Mouse (Mus musculus): ENCODE measurements around the gene Csn1s2a. TPM values are rescaled to one million over a fixed set of nuclear protein-coding genes. Genes with fewer than 3 reads are reported as not detected.

The Csn1s2a gene
- polyA plus RNA-seq, 1 experiment from 2014 or later: not detected

Other genes starting within 250 kb of the Csn1s2a start
- not detected in 2 replicates for gene Sult1b1, start 236.4 kb upstream of the Csn1s2a start, polyA plus RNA-seq (2015; fragmentation: Nextera tagmentation; extraction: Ambion mirVana)
- 0.50 TPM in 1 of 2 replicates, not detected in the other for gene Sult1d1, start 205.5 kb upstream of the Csn1s2a start, polyA plus RNA-seq (2015; fragmentation: Nextera tagmentation; extraction: Ambion mirVana)
- not detected in 2 replicates for gene Sult1e1, start 183.0 kb upstream of the Csn1s2a start, polyA plus RNA-seq (2015; fragmentation: Nextera tagmentation; extraction: Ambion mirVana)
- gene Csn1s1, start 108.4 kb upstream of the Csn1s2a start, polyA plus RNA-seq (2015; fragmentation: Nextera tagmentation; extraction: Ambion mirVana): not detected in 2 replicates
- not detected in 2 replicates for gene Csn2, start 74.9 kb upstream of the Csn1s2a start, polyA plus RNA-seq (2015; fragmentation: Nextera tagmentation; extraction: Ambion mirVana)
- not detected in 2 replicates for gene Csn1s2b, start 33.5 kb downstream of the Csn1s2a start, polyA plus RNA-seq (2015; fragmentation: Nextera tagmentation; extraction: Ambion mirVana)
- not detected in 2 replicates for gene Prr27, start 51.1 kb downstream of the Csn1s2a start, polyA plus RNA-seq (2015; fragmentation: Nextera tagmentation; extraction: Ambion mirVana)
- gene Odam, start 110.5 kb downstream of the Csn1s2a start, polyA plus RNA-seq (2015; fragmentation: Nextera tagmentation; extraction: Ambion mirVana): not detected in 2 replicates
- gene Csn3, start 151.0 kb downstream of the Csn1s2a start, polyA plus RNA-seq (2015; fragmentation: Nextera tagmentation; extraction: Ambion mirVana): not detected in 2 replicates
- gene 2310003L06Rik, start 194.9 kb downstream of the Csn1s2a start, polyA plus RNA-seq (2015; fragmentation: Nextera tagmentation; extraction: Ambion mirVana): not detected in 2 replicates
- gene Gm28434, start 194.9 kb downstream of the Csn1s2a start, polyA plus RNA-seq (2015; fragmentation: Nextera tagmentation; extraction: Ambion mirVana): not detected in 2 replicates
- gene Cabs1, start 204.9 kb downstream of the Csn1s2a start, polyA plus RNA-seq (2015; fragmentation: Nextera tagmentation; extraction: Ambion mirVana): not detected in 2 replicates
- gene Smr3a, start 228.0 kb downstream of the Csn1s2a start, polyA plus RNA-seq (2015; fragmentation: Nextera tagmentation; extraction: Ambion mirVana): not detected in 2 replicates

Measured in forebrain, embryonic 16.5 days (tissue).